Mouse (Mus musculus) subcutaneous adipose tissue, adult 2 months (tissue): ENCODE results near the gene Gm49353. TPM values are rescaled to one million over a fixed set of nuclear protein-coding genes. Genes with fewer than 3 reads are reported as not detected.

ENCODE experiments used
- polyA plus RNA-seq: library from polyadenylated mRNA; depleted of rRNA; stranded (reverse); fragments of >200 nt; gene quantifications from 2 replicates; pipeline ENCODE4 v1.2.3, GENCODE M21; 2012; ENCODE audit warnings: low replicate concordance; rRNA removed

The Gm49353 gene
- polyA plus RNA-seq = not detected in 2 replicates

DNA sequence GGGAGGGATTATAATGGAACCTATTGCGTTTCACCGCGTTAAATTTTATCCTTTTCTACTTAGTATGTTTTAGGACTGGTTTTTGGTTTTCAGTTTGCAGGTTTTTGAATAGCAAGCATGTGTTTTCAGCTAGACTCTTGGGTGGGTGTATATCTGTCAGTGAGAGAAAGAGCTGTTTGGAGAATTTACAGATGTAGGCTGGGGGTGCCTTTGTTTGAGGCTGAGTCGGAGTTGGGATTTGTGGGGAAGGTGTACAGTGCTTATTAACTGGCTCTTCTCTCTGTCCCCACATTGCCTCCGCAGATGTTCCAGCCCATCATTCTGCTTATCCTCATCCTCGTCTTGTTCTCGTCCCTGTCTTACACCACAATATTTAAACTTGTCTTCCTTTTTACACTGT is at the start of gene Gm49353:
Gene Gm49353 (plus strand): TSS at position 313 of the 400 bp plus-strand sequence.

DNA sequence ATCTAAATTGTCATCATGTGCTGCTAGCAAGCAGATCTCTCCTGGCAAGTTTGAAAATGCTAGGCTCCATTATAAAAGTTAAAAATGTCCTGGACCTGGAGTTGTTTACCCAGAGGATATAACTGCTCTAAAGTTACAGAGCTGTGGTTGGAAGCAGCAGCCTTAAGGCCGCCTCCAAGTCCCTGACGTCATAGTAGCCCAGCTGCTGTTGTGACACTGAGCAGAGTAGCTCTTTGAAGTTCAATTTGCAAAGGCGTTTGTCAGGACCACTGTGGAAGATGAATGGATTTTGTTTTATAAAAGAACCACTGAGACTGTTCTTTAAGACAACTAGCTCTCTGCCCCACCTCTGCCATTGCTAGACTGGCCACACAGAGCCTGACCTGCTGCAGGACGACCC is 12.7 kb downstream of the Gm49353 start, which contains the start of gene 9330159F19Rik:
Gene 9330159F19Rik (plus strand): TSS at position 154 of the 400 bp plus-strand sequence.

Other genes starting within 250 kb of the Gm49353 start
- gene 2310057J18Rik, start 212.7 kb upstream of the Gm49353 start, polyA plus RNA-seq = not detected in 2 replicates
- 0.08 TPM in 1 of 2 replicates, not detected in the other for gene Soga3, start 55.1 kb upstream of the Gm49353 start, polyA plus RNA-seq
- gene 9330159F19Rik, start 12.7 kb downstream of the Gm49353 start, polyA plus RNA-seq = 1.1 and 1.6 TPM in 2 replicates
- 41.5 and 44.5 TPM in 2 replicates for gene Echdc1, start 114.2 kb downstream of the Gm49353 start, polyA plus RNA-seq
- 24.8 and 31.1 TPM in 2 replicates for gene Rnf146, start 163.5 kb downstream of the Gm49353 start, polyA plus RNA-seq